Mouse (Mus musculus): ENCODE data around the gene Tmem63a. TPM values are rescaled to one million over a fixed set of nuclear protein-coding genes. Genes with fewer than 3 reads are reported as not detected.

Tmem63a gene
- total and polyA plus RNA-seq, 3 experiments, result 0.89 to 3.0 (median 2.2) TPM

GRCm38 (mm10) chr1:180919686-180920085, 22.5 kb upstream of the Tmem63a start:
- Histone ChIP-seq H3K27me3 (replicated peaks) (no peaks in the 10 kb centered on the region), H3K4me3 (replicated peaks in 1 of 3; ENCODE audit: low read depth in 2 of 3, low read length in 2 of 3, poor library complexity in 1 of 3) (no peak overlapping the region), H3K36me3 (replicated peaks in 1 of 2; ENCODE audit: control insufficient read depth in 1 of 2, insufficient read depth in 1 of 2, low read length in 1 of 2) (no peaks in the 10 kb centered on the region), H3K9ac (ENCODE audit: insufficient read depth, low read depth) (no peak overlapping the region), H3K79me2 (replicated peaks; ENCODE audit: control insufficient read depth, extremely low read depth, insufficient read depth, poor library complexity, severe bottlenecking) (no peaks in the 10 kb centered on the region), H3K4me1 (ENCODE audit: control insufficient read depth in 1 of 2, insufficient read depth in 2 of 2) (peaks cover 14 to 29% of the 10 kb centered on the region in 2 experiments), H3K4me2 (ENCODE audit: insufficient read depth, low read depth, poor library complexity, severe bottlenecking) (no peak overlapping the region), H3K9me3 (replicated peaks; ENCODE audit: low read length) (no peaks in the 10 kb centered on the region), H3K27ac (ENCODE audit: insufficient read depth, low read depth) (no peak overlapping the region)
- no peak for DNase-seq (ENCODE audit: extremely low read depth)
- in situ Hi-C loops (cut with MboI; ENCODE audit: low pct_ligation_motif_present, low pct_unique_long_range_greater_than_20kb, low sequenced_read_pairs), result loop anchor here (5.0 kb wide), 1 partner anchor 53 kb away; no protein-coding TSS in a partner anchor
- no peak for TF ChIP-seq MYC (IDR thresholded peaks at IDR 0.05; ENCODE audit: low read depth, low read length)
- peak; percentile 43 for TF ChIP-seq RAD21 (IDR thresholded peaks at IDR 0.05; ENCODE audit: low read depth, low read length)
- TF ChIP-seq PAX5 (IDR thresholded peaks at IDR 0.05; ENCODE audit: low read length), result no peak
- TF ChIP-seq ZKSCAN1 (IDR thresholded peaks at IDR 0.05; ENCODE audit: borderline replicate concordance, low read depth, low read length), result no peak
- no peak for TF ChIP-seq TCF12 (IDR thresholded peaks at IDR 0.05; ENCODE audit: low read depth, low read length)
- TF ChIP-seq POLR2A (IDR thresholded peaks at IDR 0.05; ENCODE audit: low read depth, low read length), result no peak
- TF ChIP-seq JUN (IDR thresholded peaks at IDR 0.05; ENCODE audit: insufficient read depth, low read depth, low read length), result no peak
- no peak for TF ChIP-seq SIN3A (IDR thresholded peaks at IDR 0.05; ENCODE audit: low read length)
- no peak for TF ChIP-seq MAZ (IDR thresholded peaks at IDR 0.05; ENCODE audit: low read depth, low read length)
- TF ChIP-seq CTCF (conservative IDR thresholded peaks at IDR 0.05 in 1 of 2, IDR thresholded peaks at IDR 0.05 in 1 of 2; ENCODE audit: low read depth in 2 of 2, low read length in 2 of 2), result peak; percentile 65 to 74
- TF ChIP-seq SMC3 (IDR thresholded peaks at IDR 0.05; ENCODE audit: low read depth, low read length), result peak; percentile 57
- no peak for TF ChIP-seq RCOR1 (conservative IDR thresholded peaks at IDR 0.05; ENCODE audit: low read depth, low read length)
- TF ChIP-seq UBTF (IDR thresholded peaks at IDR 0.05; ENCODE audit: low read depth, low read length), result no peak
- TF ChIP-seq BHLHE40 (IDR thresholded peaks at IDR 0.05; ENCODE audit: low read depth, low read length), result no peak
- TF ChIP-seq IRF4 (IDR thresholded peaks at IDR 0.05; ENCODE audit: low read depth, low read length), result no peak
- no peak for TF ChIP-seq ZMIZ1 (IDR thresholded peaks at IDR 0.05; ENCODE audit: low read depth, low read length)
- no peak for TF ChIP-seq MAFK (IDR thresholded peaks at IDR 0.05; ENCODE audit: insufficient replicate concordance, low read length)
- TF ChIP-seq POLR2AphosphoS2 (IDR thresholded peaks at IDR 0.05; ENCODE audit: low read depth, low read length), result no peak
- dilution Hi-C loops (cut with MboI; ENCODE audit: extremely low pct_ligation_motif_present, extremely low pct_unique_long_range_greater_than_20kb, low sequenced_read_pairs), result no loop called here

- dilution Hi-C loops (cut with MboI; ENCODE audit: extremely low pct_ligation_motif_present, extremely low pct_unique_long_range_greater_than_20kb, low sequenced_read_pairs), result no loop called here
- DNase-seq (ENCODE audit: extremely low read depth), result peak; percentile 91
- TF ChIP-seq MEF2A (IDR thresholded peaks at IDR 0.05; ENCODE audit: borderline replicate concordance, low read depth, low read length), result peak; percentile 92
- TF ChIP-seq PAX5 (IDR thresholded peaks at IDR 0.05; ENCODE audit: low read length), result no peak
- TF ChIP-seq MAZ (IDR thresholded peaks at IDR 0.05; ENCODE audit: low read depth, low read length), result no peak
- TF ChIP-seq USF1 (IDR thresholded peaks at IDR 0.05; ENCODE audit: low read depth, low read length), result no peak
- peak; percentile 79 for TF ChIP-seq IRF4 (IDR thresholded peaks at IDR 0.05; ENCODE audit: low read depth, low read length)
- TF ChIP-seq E2F4 (IDR thresholded peaks at IDR 0.05; ENCODE audit: insufficient replicate concordance, low read depth, low read length), result no peak
- peak; percentile 84 for TF ChIP-seq ETS1 (conservative IDR thresholded peaks at IDR 0.05; ENCODE audit: low read depth, low read length)
- no peak; the same call in 1 of the 2 replicates for TF ChIP-seq HCFC1 (IDR thresholded peaks at IDR 0.05; ENCODE audit: low read depth, low read length)
- peak; percentile 47; the same call in 1 of the 2 replicates for TF ChIP-seq TBP (conservative IDR thresholded peaks at IDR 0.05; ENCODE audit: low read depth, low read length)
- TF ChIP-seq NRF1 (IDR thresholded peaks at IDR 0.05; ENCODE audit: low read depth, low read length), result no peak
- 0 out of 2 replicates have a peak, but pooled peaks have one; percentile 57 for TF ChIP-seq SIN3A (IDR thresholded peaks at IDR 0.05; ENCODE audit: low read length)
- TF ChIP-seq KAT2A (IDR thresholded peaks at IDR 0.05; ENCODE audit: insufficient replicate concordance, low read length), result no peak
- no peak for TF ChIP-seq CHD1 (IDR thresholded peaks at IDR 0.05; ENCODE audit: low read depth, low read length)
- TF ChIP-seq TCF12 (IDR thresholded peaks at IDR 0.05; ENCODE audit: low read depth, low read length), result peak; percentile 92
- TF ChIP-seq JUND (conservative IDR thresholded peaks at IDR 0.05; ENCODE audit: low read depth, low read length), result no peak
- peak; percentile 71; the same call in 1 of the 2 replicates for TF ChIP-seq UBTF (IDR thresholded peaks at IDR 0.05; ENCODE audit: low read depth, low read length)
- TF ChIP-seq MYC (IDR thresholded peaks at IDR 0.05; ENCODE audit: low read depth, low read length), result no peak
- TF ChIP-seq GABPA (IDR thresholded peaks at IDR 0.05; ENCODE audit: insufficient replicate concordance, low read depth, low read length), result no peak
Observed at GRCm38 (mm10) chr1:180922273-180923048, 19.7 kb upstream of the Tmem63a start.

More at GRCm38 (mm10) chr1:180922273-180923048, 19.7 kb upstream of the Tmem63a start:
- H3K27me3 ChIP-seq (replicated peaks), result no peaks in the 10 kb centered on the region
- H3K9me3 ChIP-seq (replicated peaks; ENCODE audit: low read length), result no peaks in the 10 kb centered on the region
- H3K4me1 ChIP-seq (ENCODE audit: control insufficient read depth in 1 of 2, insufficient read depth in 2 of 2), result peaks cover 26 to 54% of the 10 kb centered on the region in 2 experiments
- H3K9ac ChIP-seq (ENCODE audit: insufficient read depth, low read depth), result peak overlapping the region; percentile 43
- no peaks in the 10 kb centered on the region for H3K36me3 ChIP-seq (replicated peaks in 1 of 2; ENCODE audit: control insufficient read depth in 1 of 2, insufficient read depth in 1 of 2, low read length in 1 of 2)
- no peaks in the 10 kb centered on the region for H3K79me2 ChIP-seq (replicated peaks; ENCODE audit: control insufficient read depth, extremely low read depth, insufficient read depth, poor library complexity, severe bottlenecking)
- H3K4me2 ChIP-seq (ENCODE audit: insufficient read depth, low read depth, poor library complexity, severe bottlenecking), result peak overlapping the region; percentile 18; the same call in 1 of the 2 replicates
- H3K4me3 ChIP-seq (replicated peaks in 1 of 3; ENCODE audit: low read depth in 2 of 3, low read length in 2 of 3, poor library complexity in 1 of 3), result peak overlapping the region in 1 of 3 experiments; percentile 21
- in situ Hi-C loops (cut with MboI; ENCODE audit: low pct_ligation_motif_present, low pct_unique_long_range_greater_than_20kb, low sequenced_read_pairs), result loop anchor here (5.0 kb wide), 1 partner anchor 50 kb away; no protein-coding TSS in a partner anchor
- H3K27ac ChIP-seq (ENCODE audit: insufficient read depth, low read depth), result peak overlapping the region; percentile 15; the same call in 1 of the 2 replicates
